Mouse (Mus musculus): ENCODE measurements at regions not wholly inside any gene's neighbourhood (a gene's known extent, or its start where the extent isn't known, plus 50 kb on each side); places are given as distances from the start of the nearest gene placed in this dataset.

DNA sequence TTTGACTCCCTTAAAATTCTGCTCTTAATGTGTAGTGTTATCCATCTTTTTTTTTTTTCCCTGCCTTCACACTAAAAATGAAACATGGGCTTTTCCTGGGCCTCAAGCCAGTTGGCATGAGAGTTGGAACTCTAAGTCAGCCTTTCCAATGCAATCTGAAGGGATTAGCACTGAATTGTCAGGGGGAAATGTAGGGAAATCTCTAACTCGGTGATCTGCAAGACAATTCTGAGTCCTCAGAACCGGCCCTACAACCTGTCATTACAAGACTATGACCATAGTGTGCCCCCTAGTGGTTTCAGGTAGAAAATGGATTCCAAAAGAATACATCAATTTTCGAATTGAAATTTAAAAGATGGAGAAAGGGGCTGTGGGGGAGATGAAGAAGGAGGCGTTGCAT, 306.9 kb upstream of the Zc3h15 start:
- H3K9me3 ChIP-seq (replicated peaks; ENCODE audit: control insufficient read depth, low read length), result no peaks in the 10 kb centered on the region
- WGBS, result 29% methylated on average over 4 of the region's 4 CpGs
- H3K4me1 ChIP-seq (ENCODE audit: control insufficient read depth, insufficient read depth, low read length), result no peaks in the 10 kb centered on the region
- H3K27ac ChIP-seq (replicated peaks; ENCODE audit: low read depth, low read length), result no peak overlapping the region
- H3K4me3 ChIP-seq (ENCODE audit: low read depth, low read length), result no peak overlapping the region
- no peaks in the 10 kb centered on the region for H3K27me3 ChIP-seq (ENCODE audit: control insufficient read depth, insufficient read depth, low read length)
- no peaks in the 10 kb centered on the region for H3K36me3 ChIP-seq (replicated peaks; ENCODE audit: control insufficient read depth, insufficient read depth, low read depth, low read length)
- no peak overlapping the region for H3K9ac ChIP-seq (replicated peaks; ENCODE audit: low read length)
- ATAC-seq (replicated peaks; ENCODE audit: insufficient number of reproducible peaks, low FRiP score, low TSS enrichment, low read depth), result no peak
- DNase-seq (ENCODE audit: low spot score), result peak; percentile 64
- no peak overlapping the region for H3K4me2 ChIP-seq (ENCODE audit: low read depth, low read length)

DNA sequence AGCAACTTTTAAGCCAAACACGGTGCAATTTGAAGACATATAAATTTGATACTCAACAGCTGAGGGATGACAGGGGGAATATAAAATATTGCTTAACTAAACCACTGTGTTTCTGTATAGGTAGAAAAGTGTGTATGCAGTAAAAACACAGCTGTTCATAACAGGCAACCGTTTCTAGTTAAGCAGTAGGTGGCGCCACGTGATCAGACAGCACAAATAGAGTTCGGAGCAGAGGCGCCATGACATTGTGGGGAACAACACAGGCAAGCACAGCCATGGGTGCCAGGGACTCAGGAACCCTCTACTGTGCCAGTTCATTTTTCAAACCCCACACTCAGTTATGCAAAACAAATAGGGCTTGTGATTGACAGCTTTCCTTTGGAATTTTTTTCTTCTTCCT, 304.1 kb upstream of the Zc3h15 start:
- Histone ChIP-seq H3K27ac (replicated peaks; ENCODE audit: low read depth, low read length) (no peak overlapping the region), H3K9me3 (replicated peaks; ENCODE audit: control insufficient read depth, low read length) (no peaks in the 10 kb centered on the region), H3K4me2 (ENCODE audit: low read depth, low read length) (no peak overlapping the region), H3K36me3 (replicated peaks; ENCODE audit: control insufficient read depth, insufficient read depth, low read depth, low read length) (no peaks in the 10 kb centered on the region), H3K27me3 (ENCODE audit: control insufficient read depth, insufficient read depth, low read length) (no peaks in the 10 kb centered on the region), H3K4me3 (ENCODE audit: low read depth, low read length) (no peak overlapping the region), H3K4me1 (ENCODE audit: control insufficient read depth, insufficient read depth, low read length) (no peaks in the 10 kb centered on the region), H3K9ac (replicated peaks; ENCODE audit: low read length) (no peak overlapping the region)
- no peak for DNase-seq (ENCODE audit: low spot score)
- 90% methylated on average over 6 of the region's 6 CpGs for WGBS
- no peak for ATAC-seq (replicated peaks; ENCODE audit: insufficient number of reproducible peaks, low FRiP score, low TSS enrichment, low read depth)
